Mouse (Mus musculus) frontal cortex, adult (tissue): ENCODE measurements around the gene Gm45799.
A peak's percentile ranks its signal among the peaks of the same experiment; 100 is the strongest.

Source experiments
- ATAC-seq: cut with Nextera tagmentation; 2 replicates; pipeline ENCODE4 v1.9.2; 2017; ENCODE audit warnings: mild to moderate bottlenecking, moderate library complexity, mixed read lengths; ENCODE audit not compliant: low TSS enrichment

Gene Gm45799

GRCm38 (mm10) chr7:105641936-105642335 is 1.6 kb downstream of the Gm45799 start:
- ATAC-seq: no peak

GRCm38 (mm10) chr7:105650639-105651435 is 10.5 kb downstream of the Gm45799 start, which contains the start of gene Dnhd1:
Gene Dnhd1 (plus strand): TSS chr7:105650827.
- ATAC-seq: peak; percentile 99

DNA sequence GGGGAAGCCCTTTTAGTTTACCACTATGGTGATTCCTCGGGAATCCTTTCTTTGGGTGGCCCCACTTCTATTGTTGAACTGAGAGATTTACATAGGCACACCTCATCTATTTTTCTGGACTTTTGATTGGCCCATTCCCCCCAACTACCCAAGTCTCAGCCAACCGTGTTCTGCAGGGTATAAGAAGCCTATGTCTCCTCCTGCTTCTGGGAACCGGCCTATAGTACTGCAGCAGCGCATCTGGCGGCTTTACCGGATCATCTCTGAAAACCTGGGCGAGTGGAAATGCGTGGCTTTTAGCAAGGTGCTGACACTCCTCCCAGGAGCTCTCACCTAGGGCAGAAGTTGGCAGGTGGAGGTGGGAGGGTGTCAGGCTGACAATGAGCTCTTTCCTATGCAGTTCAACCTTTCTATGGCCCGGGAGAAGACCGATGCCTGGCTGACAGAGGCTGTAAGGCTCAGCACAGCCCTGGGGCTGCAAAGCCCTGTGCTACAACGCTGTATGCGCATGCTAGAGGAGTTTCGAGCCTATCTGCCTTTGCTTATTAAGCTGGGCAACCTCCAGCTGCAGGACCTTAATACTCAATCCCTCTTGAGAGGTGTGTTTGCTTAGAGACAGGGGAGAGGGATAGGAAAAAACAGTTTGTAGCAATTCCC is 45.3 kb downstream of the Gm45799 start:
- ATAC-seq: no peak

GRCm38 (mm10) chr7:105690875-105691274 is 50.5 kb downstream of the Gm45799 start:
- no peak for ATAC-seq

- peak; percentile 91 for ATAC-seq
These were observed 62.8 kb downstream of the Gm45799 start for GRCm38 (mm10) chr7:105703184-105703583.

GRCm38 (mm10) chr7:105703816-105704215 is 63.5 kb downstream of the Gm45799 start:
- peak; percentile 25; the same call in 1 of the 2 replicates for ATAC-seq

DNA sequence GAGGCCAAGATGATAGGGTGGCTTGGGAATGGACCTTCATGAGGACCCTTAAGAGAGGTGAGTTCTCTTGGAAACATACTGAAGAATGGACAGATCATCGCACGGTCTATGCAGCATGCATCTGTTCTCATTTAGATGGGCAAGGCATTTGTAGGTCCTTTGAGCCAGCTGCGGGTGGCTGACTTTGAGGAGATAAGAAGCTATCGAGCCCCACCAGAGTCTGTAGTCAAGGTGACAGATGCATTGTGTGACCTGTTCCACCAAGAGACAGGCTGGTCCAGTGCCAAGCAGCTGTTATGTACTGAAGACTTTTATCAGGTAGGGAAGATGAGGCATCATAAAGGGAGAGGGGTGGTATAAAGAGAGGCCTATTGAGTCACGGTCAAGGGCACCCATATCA is 68.4 kb downstream of the Gm45799 start:
- ATAC-seq: no peak

- no peak for ATAC-seq
These were observed 75.0 kb downstream of the Gm45799 start for GRCm38 (mm10) chr7:105715366-105715765.

DNA sequence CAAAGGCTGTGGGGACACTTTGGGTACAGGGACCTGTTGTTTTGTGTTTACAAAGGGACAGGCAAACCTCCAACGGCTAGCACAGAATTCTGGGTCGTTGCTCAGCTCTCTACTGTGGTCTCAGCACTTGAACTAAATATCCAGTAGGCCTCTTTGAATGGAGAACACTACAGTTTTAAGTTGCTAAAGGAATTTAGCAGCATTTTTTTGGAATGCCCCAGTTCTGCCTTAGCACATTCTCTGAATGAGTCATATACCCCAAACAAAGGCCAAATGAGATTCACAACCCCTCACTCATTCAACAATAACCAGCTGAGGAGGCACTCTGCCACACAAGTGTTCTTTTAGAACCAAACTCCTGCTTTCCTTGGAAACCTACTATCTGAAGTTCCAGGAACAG is 81.6 kb downstream of the Gm45799 start:
- peak; percentile 82 for ATAC-seq

GRCm38 (mm10) chr7:105726144-105726979 is 86.0 kb downstream of the Gm45799 start:
- peak; percentile 93 for ATAC-seq

DNA sequence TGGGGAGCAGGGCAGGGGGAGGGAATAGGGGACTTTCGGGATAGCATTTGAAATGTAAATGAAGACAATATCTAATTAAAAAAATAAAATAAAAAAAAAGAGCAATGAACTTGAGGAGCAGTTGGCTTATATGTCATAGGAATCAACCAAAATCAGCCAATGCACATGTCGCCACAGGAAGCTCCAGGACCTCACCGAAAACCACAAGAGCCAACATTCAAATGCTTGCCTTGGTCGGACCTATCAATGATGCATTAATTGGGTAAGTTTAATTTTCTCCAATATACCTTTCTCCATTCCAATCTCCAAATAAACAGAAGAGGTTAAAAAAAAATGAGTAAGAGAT is 86.6 kb downstream of the Gm45799 start:
- no peak for ATAC-seq

DNA sequence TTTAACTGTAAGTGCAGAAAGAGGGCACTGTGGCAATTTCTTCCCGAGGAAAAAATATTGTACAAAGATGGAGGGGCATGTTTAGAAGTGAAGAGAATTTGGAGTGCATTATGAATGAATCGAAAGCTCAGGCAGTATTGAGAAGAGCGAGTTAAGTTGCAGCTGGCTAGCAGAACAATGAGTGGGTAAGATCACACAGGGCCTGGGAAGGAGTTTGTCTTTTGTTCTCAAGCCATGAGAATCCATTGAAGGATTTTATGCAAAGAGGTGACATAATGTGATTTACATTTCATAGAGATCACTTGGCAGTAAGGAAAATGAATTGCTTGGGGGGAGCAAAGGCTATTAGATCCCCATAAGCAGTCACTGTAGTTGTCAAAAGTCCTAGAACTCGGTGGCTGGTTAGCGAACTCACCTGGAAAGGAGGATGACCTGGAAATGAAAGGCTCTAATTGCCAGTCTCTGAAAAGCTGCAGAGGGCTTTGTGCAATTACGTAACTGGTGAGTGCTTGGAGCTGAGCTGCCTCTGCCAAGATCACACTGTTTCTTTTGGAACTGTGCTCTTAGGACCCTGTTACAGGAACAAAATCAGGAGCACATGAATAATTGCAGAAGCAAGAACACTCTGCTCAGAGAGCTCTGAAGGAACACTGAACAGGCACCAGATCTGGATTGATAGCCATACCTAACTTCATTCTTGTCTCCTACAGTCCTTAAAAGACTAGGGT is 88.5 kb downstream of the Gm45799 start:
- ATAC-seq: peak; percentile 71

DNA sequence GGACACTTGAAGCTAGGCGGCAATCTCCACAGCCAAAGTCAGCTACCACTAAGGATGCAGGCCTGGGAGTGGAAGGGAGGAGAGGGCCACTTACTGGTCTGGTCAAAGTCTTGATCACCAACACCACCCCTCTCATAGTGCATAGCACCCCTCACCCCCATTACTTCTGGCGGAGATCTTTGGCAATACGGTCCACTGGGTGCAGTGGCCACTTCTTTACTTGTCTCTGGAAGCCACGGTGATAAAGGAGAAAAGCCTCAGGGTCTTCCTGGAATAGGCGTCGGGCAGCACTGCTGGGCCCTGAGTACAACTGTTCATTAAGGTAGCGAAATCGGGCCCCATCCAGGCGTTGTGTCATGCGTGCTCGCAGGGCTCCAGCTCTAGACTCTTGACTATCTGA is 93.5 kb downstream of the Gm45799 start:
- ATAC-seq: no peak
